Comparison of ENCODE assay signal across 8 mouse cellular contexts in the genomic region with DNA sequence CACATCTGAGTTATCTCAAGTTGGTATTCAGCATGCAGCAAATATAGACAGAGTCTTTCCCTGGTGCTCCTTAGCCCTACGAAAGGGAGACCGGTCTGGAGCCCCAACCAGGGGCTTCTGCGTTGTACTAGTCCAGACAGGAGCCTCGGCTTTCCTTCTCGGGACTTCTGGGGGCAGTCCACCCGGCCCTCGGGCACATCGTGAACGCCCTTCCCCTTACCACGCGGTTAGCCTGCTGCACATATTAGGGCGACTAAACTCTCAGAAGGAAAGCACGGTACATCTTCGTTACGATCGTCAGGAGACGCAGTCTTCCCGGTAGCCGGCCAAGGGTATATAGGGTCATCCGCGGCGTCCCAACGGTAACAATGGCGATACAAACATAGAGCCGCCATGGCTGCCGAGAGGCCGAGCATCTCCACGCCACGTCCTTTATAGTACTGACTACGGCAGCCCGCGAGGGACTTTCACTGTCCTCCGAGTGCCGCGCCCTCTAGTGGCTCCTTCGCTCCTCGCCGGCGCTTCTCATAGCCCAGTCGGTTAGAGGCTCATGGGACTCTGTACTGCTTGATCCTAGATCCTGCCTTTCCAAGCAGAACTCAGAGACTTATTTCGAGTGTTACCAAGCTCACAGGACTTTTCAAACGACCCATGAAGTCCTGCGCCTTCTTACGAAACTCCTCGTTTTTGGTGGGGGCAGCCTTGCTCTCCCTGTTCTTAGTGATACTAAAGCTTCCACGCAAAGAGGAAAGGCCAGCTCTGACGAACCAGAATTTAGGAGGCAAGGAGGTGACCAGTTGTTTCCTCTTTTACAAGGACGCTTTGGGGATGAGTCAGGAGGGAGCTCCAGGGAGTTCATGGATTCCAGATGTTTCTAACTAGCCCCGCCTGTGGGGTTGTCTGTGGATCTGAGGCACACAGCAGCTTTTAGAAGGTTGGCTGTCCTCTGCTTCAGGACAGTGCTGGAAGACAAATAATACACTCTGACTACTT. TPM values are rescaled to one million over a fixed set of nuclear protein-coding genes. Genes with fewer than 3 reads are reported as not detected.
DNase-seq lines count a peak whose midpoint lies in the region; ATAC-seq lines count a peak whose summit lies in the region.

No protein-coding gene starts in this region.

- H3K9ac ChIP-seq in intestine, embryonic 16.5 days (ENCODE audit: low read depth, low read length): peak overlapping the region; percentile 92

- no peaks in the 10 kb centered on the region for H3K27me3 ChIP-seq in intestine, embryonic 16.5 days (replicated peaks; ENCODE audit: control insufficient read depth, insufficient read depth, low read length)

- H3K9me3 ChIP-seq in intestine, embryonic 16.5 days (ENCODE audit: control insufficient read depth, low read length): no peaks in the 10 kb centered on the region

- H3K36me3 ChIP-seq in intestine, embryonic 16.5 days (ENCODE audit: control insufficient read depth, insufficient read depth, low read length): peaks cover 11% of the 10 kb centered on the region

- intact Hi-C loops in left cerebral cortex, postnatal 25 days (cut with DNase I): loop anchor here (1.0 to 10.0 kb wide), 3 partner anchors 54 to 385 kb away; a partner anchor contains a TSS

- H3K27ac ChIP-seq in intestine, embryonic 16.5 days (ENCODE audit: low read length): peak overlapping the region; percentile 78

- peak overlapping the region; percentile 91 for H3K4me3 ChIP-seq in intestine, embryonic 16.5 days (ENCODE audit: low read length)

- DNase-seq in adrenal gland, postnatal 10 days: peak; percentile 99
- DNase-seq in embryo, embryonic 9.5 days (ENCODE audit: extremely low spot score): peak; percentile 98
- peak; percentile 98 to 99 for DNase-seq in gastrocnemius, postnatal 4 days (ENCODE audit: low spot score in 2 of 2)
- peak; percentile 97 to 98 for DNase-seq in left cerebral cortex, postnatal 25 days (ENCODE audit: low spot score in 2 of 2)
- peak; percentile 97 for DNase-seq in mesoderm, embryonic 11.5 days (ENCODE audit: low read depth, low spot score)
- DNase-seq in right cerebral cortex, postnatal 25 days: peak; percentile 93
- peak; percentile 96 to 97 for DNase-seq in urinary bladder, postnatal 36 days (ENCODE audit: low spot score in 2 of 2)

- peak overlapping the region; percentile 62 for H3K4me2 ChIP-seq in intestine, embryonic 16.5 days (ENCODE audit: low read depth, low read length)

- peak; percentile 70 for ATAC-seq in intestine, embryonic 16.5 days

- peaks cover 25% of the 10 kb centered on the region for H3K4me1 ChIP-seq in intestine, embryonic 16.5 days (ENCODE audit: control insufficient read depth, insufficient read depth, low read length)

- 3% methylated on average over 49 of the region's 49 CpGs for WGBS in intestine, embryonic 16.5 days

RNA-seq across cellular contexts. Expression of a gene that starts 11.9 kb away (rescaled TPM):
- total RNA-seq in adrenal gland, postnatal 10 days (2021): 10 to 100 TPM in 1 of 2 experiments, 1 to 10 TPM in 1; 9.1 to 17.1 TPM
- total RNA-seq in gastrocnemius, postnatal 4 days (2021): 1 to 10 TPM; 2.6 to 4.0 TPM
- 24.8 and 27.0 TPM in 2 replicates for polyA plus RNA-seq in intestine, embryonic 16.5 days (2015; fragmentation: Nextera tagmentation; extraction: Ambion mirVana)
- total RNA-seq in left cerebral cortex, postnatal 25 days (2021): 10 to 100 TPM; 78.4 to 84.8 TPM

RNA-seq across cellular contexts. Expression of a gene that starts 30.9 kb away (rescaled TPM):
- total RNA-seq in adrenal gland, postnatal 10 days (2021): not detected
- total RNA-seq in gastrocnemius, postnatal 4 days (2021): not detected
- not detected in 2 replicates for polyA plus RNA-seq in intestine, embryonic 16.5 days (2015; fragmentation: Nextera tagmentation; extraction: Ambion mirVana)
- total RNA-seq in left cerebral cortex, postnatal 25 days (2021): not detected

RNA-seq across cellular contexts. Expression of a gene that starts 35.9 kb away (rescaled TPM):
- 100 to 1,000 TPM; 333 to 433 TPM for total RNA-seq in adrenal gland, postnatal 10 days (2021)
- total RNA-seq in gastrocnemius, postnatal 4 days (2021): 10 to 100 TPM; 12.1 to 19.0 TPM
- 113 and 116 TPM in 2 replicates for polyA plus RNA-seq in intestine, embryonic 16.5 days (2015; fragmentation: Nextera tagmentation; extraction: Ambion mirVana)
- total RNA-seq in left cerebral cortex, postnatal 25 days (2021): 1 to 10 TPM in 1 of 2 experiments, under 1 TPM in 1; 0.85 to 1.2 TPM

RNA-seq across cellular contexts. Expression of a gene that starts 53.7 kb away (rescaled TPM):
- total RNA-seq in adrenal gland, postnatal 10 days (2021): not detected
- total RNA-seq in gastrocnemius, postnatal 4 days (2021): not detected
- polyA plus RNA-seq in intestine, embryonic 16.5 days (2015; fragmentation: Nextera tagmentation; extraction: Ambion mirVana): not detected in 2 replicates
- total RNA-seq in left cerebral cortex, postnatal 25 days (2021): not detected

Comparison
In these comparisons a context has a peak if more than half of its experiments do, and no peak if none do; other contexts are left out.
1. Peak in every context shown above with its lines: DNase-seq, ATAC-seq, H3K4me3 ChIP-seq and H3K27ac ChIP-seq.
2. RNA of a gene that starts 11.9 kb away (total RNA-seq): 78.4 to 84.8 TPM in left cerebral cortex, postnatal 25 days; 9.1 to 17.1 TPM in adrenal gland, postnatal 10 days and 2.6 to 4.0 TPM in gastrocnemius, postnatal 4 days; every median in the first group is over 4 times any median in the second.
3. RNA of a gene that starts 35.9 kb away (total RNA-seq): 333 to 433 TPM in adrenal gland, postnatal 10 days; 12.1 to 19.0 TPM in gastrocnemius, postnatal 4 days and 0.85 to 1.2 TPM in left cerebral cortex, postnatal 25 days; every median in the first group is over 10 times any median in the second.